ENCODE assay signal across 8 mouse cellular contexts in genomic region chr8:125909661-125910364, GRCm38 (mm10). TPM values are rescaled to one million over a fixed set of nuclear protein-coding genes. Genes with fewer than 3 reads are reported as not detected.
DNase-seq lines count a peak whose midpoint lies in the region; ATAC-seq lines count a peak whose summit lies in the region.

No protein-coding gene starts in this region.

- peak; percentile 69 for DNase-seq in ES-CJ7 (ENCODE audit: low read depth, low spot score)
- DNase-seq in kidney, postnatal 10 days, result peak; percentile 89
- peak; percentile 71 to 90 for DNase-seq in lung, postnatal 4 days
- peak; percentile 71 for DNase-seq in urinary bladder, postnatal 14 days (ENCODE audit: low spot score)
- no peak for DNase-seq in right cerebral cortex, postnatal 4 days
- no peak for DNase-seq in right cerebral cortex, postnatal 36 days (ENCODE audit: low spot score in 2 of 2)

- H3K9ac ChIP-seq in heart, embryonic 15.5 days, result peak overlapping the region; percentile 37

- WGBS in heart, embryonic 15.5 days, result 3% methylated on average over 30 of the region's 30 CpGs

- no peaks in the 10 kb centered on the region for H3K36me3 ChIP-seq in heart, embryonic 15.5 days

- H3K4me3 ChIP-seq in brown adipose tissue, adult 24 weeks (ENCODE audit: insufficient read depth, low read depth, low read length), result peak overlapping the region; percentile 43
- peak overlapping the region; percentile 55 for H3K4me3 ChIP-seq in heart, embryonic 15.5 days

- H3K4me1 ChIP-seq in brown adipose tissue, adult 24 weeks (ENCODE audit: control insufficient read depth, insufficient read depth, insufficient read length, low read length), result no peaks in the 10 kb centered on the region
- peaks cover 18% of the 10 kb centered on the region for H3K4me1 ChIP-seq in heart, embryonic 15.5 days (replicated peaks)

- peaks cover 62% of the 10 kb centered on the region for H3K27me3 ChIP-seq in heart, embryonic 15.5 days

- H3K4me2 ChIP-seq in heart, embryonic 15.5 days, result peak overlapping the region; percentile 94

- no peak overlapping the region for H3K27ac ChIP-seq in brown adipose tissue, adult 24 weeks (replicated peaks; ENCODE audit: low read depth, low read length)
- no peak overlapping the region for H3K27ac ChIP-seq in heart, embryonic 15.5 days

- H3K9me3 ChIP-seq in heart, embryonic 15.5 days (replicated peaks), result no peaks in the 10 kb centered on the region

- peak; percentile 59 for ATAC-seq in heart, embryonic 15.5 days (replicated peaks; ENCODE audit: insufficient number of reproducible peaks, insufficient read depth, low FRiP score, low read depth)

RNA-seq across cellular contexts. Expression of gene Map3k21, which starts 0.4 kb away (rescaled TPM):
- not detected in 2 replicates for polyA plus RNA-seq in brown adipose tissue, adult 24 weeks (2012; ENCODE audit: insufficient read depth, insufficient read length, missing spikeins)
- polyA plus RNA-seq in heart, embryonic 15.5 days (2015; fragmentation: Nextera tagmentation; extraction: Ambion mirVana), result 0.14 and 0.27 TPM in 2 replicates

RNA-seq across cellular contexts. Expression of gene Pcnx2, which starts 11.7 kb away (rescaled TPM):
- polyA plus RNA-seq in brown adipose tissue, adult 24 weeks (2012; ENCODE audit: insufficient read depth, insufficient read length, missing spikeins), result not detected in 2 replicates
- 0.15 and 0.42 TPM in 2 replicates for polyA plus RNA-seq in heart, embryonic 15.5 days (2015; fragmentation: Nextera tagmentation; extraction: Ambion mirVana)

Comparison
In these comparisons a context has a peak if more than half of its experiments do, and no peak if none do; other contexts are left out.
1. DNase-seq: peak in ES-CJ7 (single experiment), kidney, postnatal 10 days (single experiment), lung, postnatal 4 days (2 of 2) and urinary bladder, postnatal 14 days (single experiment); none in right cerebral cortex, postnatal 4 days (single experiment) and right cerebral cortex, postnatal 36 days (0 of 2).